Mouse (Mus musculus): ENCODE data around the gene Cox5b. TPM values are rescaled to one million over a fixed set of nuclear protein-coding genes. Genes with fewer than 3 reads are reported as not detected.
"Not testable (repeated sequence)": the region's sequence is repeated elsewhere in the genome, so short reads cannot be mapped to it uniquely, and the experiment has no call there.

Gene Cox5b
- total RNA-seq (2021), result 100 to 1,000 TPM; 688 to 718 TPM
- long read RNA-seq, experiment 1, transcript Cox5b-204 (4 exons, 865 nt), result major isoform, 354 of 368 reads
- long read RNA-seq, experiment 1, partial matches to known transcripts, result 8 of 368 reads
- long read RNA-seq, experiment 1, other reads (novel, unspliced or antisense), result 6 of 368 reads
- long read RNA-seq, experiment 2, transcript Cox5b-204 (4 exons, 865 nt), result major isoform, 260 of 273 reads
- long read RNA-seq, experiment 2, partial matches to known transcripts, result 7 of 273 reads
- long read RNA-seq, experiment 2, other reads (novel, unspliced or antisense), result 4 of 273 reads

- peak; percentile 96 to 97 for DNase-seq (ENCODE audit: low spot score in 2 of 2)
- intact Hi-C loops (cut with DNase I), result no loop called here
Measured at GRCm38 (mm10) chr1:36691271-36692155, at the start of gene Cox5b. Gene Cox5b (plus strand): TSS chr1:36691449.

DNA sequence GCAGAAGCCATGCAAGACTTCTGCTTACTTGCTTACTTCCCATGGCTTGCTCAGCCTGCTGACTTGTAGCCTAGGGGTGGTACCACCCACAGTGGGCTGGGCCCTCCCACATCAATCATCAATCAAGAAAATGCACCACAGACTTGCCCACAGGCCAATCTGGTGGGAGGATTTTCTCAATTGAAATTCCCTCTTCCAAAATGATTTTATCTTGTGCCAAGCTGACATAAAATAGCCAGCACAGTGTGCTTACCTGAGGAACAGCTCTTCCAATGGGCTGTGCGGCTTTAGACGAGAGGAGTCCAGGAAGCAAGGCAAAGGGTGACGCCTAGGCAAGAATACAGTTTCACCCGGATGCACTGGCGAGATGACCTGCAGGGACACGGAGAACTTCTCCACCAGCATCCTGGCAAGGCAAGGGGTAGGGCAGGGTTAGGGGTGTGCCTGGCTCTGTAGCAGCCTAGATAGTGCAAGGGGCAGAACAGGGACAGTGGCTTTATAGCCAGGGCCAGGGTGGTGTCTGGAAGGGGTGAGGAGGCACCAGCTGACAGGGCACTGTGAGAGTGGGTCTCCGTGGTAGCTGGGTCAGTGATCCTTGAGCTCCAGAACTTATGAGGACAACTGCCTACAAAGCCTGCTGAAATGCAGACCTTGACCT, 47.2 kb upstream of the Cox5b start:
- intact Hi-C loops (cut with DNase I), result no loop called here
- no peak for DNase-seq (ENCODE audit: low spot score in 2 of 2)

DNA sequence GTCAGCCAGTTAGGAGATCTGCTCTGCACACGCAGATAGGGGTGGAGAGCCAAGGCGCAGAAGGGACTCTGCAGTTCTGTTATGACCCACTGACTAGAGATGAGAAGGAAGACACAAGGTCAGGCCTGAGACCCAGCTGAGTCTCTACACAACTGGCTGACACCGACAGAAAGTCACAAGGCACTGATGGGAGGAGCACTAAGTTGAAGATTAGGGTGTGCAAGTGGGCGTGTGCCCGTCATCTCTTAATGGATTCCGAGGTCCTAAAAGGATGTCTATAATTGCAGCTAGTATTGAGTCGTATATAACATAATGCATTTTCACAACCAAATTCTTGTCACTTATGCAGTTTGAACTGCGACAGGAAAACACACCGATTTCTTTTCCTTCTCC, 46.6 kb upstream of the Cox5b start:
- no peak for DNase-seq (ENCODE audit: low spot score in 2 of 2)
- intact Hi-C loops (cut with DNase I), result no loop called here

DNA sequence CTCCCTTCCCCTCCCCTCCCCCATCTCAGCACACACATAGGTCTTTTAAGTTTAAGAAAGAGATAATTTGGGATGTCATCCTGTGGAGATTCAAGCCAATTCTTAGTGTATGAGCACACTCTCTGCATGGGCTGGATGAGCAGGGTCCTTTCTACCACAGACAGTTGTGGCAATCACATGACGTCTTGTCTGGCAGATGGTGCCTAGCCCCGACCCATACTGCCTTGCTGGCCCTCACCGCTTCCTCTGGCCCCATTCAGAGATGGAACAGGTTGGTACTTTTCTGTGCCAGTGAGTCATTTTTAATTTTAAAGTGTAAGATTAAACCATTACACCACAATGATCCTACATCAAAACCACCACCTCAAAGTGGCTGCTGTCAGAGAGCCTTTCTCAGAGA, 45.0 kb upstream of the Cox5b start:
- intact Hi-C loops (cut with DNase I), result no loop called here
- no peak for DNase-seq (ENCODE audit: low spot score in 2 of 2)

GRCm38 (mm10) chr1:36647631-36648030, 43.6 kb upstream of the Cox5b start:
- no peak for DNase-seq (ENCODE audit: low spot score in 2 of 2)
- intact Hi-C loops (cut with DNase I), result no loop called here

- no peak for DNase-seq (ENCODE audit: low spot score in 2 of 2)
- intact Hi-C loops (cut with DNase I), result no loop called here
Measured at GRCm38 (mm10) chr1:36655039-36655438, 36.2 kb upstream of the Cox5b start.

DNA sequence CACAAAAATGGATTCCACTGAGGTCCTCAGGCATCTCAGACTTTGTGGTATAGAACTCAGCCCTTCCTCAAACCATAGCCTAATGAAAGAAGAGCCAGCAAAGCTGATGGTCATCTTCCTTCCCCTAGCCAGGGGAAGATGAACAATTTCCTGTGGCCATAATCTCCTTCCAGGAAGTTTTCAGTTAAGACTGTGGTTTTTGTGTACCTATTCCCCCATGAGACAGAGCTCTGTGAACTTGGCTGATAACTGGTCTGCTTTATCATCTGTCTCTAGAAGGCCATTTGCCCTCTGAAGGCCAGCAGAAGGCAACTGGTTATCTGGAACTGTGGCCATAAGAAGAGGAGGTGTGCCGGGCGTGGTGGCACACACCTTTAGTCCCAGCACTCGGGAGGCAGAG, 35.0 kb upstream of the Cox5b start:
- DNase-seq (ENCODE audit: low spot score in 2 of 2), result no peak
- intact Hi-C loops (cut with DNase I), result no loop called here

- DNase-seq (ENCODE audit: low spot score in 2 of 2), result no peak
- intact Hi-C loops (cut with DNase I), result no loop called here
Measured at GRCm38 (mm10) chr1:36657658-36658415, 33.4 kb upstream of the Cox5b start.

GRCm38 (mm10) chr1:36658621-36659399, 32.4 kb upstream of the Cox5b start:
- intact Hi-C loops (cut with DNase I), result no loop called here
- DNase-seq (ENCODE audit: low spot score in 2 of 2), result no peak

DNA sequence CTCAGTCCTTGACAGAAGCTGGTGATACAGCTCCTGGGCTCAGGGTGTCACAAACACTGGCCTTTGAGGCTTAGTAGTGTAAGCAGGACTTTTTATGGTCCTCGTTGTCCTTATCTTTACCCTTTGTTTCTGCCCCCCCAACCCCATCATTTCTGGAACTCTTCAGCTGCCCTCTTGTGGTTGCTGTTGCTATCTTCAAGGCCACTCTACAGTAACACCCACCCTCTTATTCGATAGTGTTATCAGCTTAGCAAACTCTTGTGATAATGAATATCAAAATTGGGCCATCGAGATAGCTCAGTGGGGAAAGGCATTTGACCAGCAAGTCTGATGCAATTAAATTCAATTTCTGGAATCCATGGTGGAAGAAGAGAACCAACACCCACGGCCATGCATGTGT, 26.8 kb upstream of the Cox5b start:
- intact Hi-C loops (cut with DNase I), result no loop called here
- DNase-seq (ENCODE audit: low spot score in 2 of 2), result peak in 1 of 2 experiments; percentile 10

DNA sequence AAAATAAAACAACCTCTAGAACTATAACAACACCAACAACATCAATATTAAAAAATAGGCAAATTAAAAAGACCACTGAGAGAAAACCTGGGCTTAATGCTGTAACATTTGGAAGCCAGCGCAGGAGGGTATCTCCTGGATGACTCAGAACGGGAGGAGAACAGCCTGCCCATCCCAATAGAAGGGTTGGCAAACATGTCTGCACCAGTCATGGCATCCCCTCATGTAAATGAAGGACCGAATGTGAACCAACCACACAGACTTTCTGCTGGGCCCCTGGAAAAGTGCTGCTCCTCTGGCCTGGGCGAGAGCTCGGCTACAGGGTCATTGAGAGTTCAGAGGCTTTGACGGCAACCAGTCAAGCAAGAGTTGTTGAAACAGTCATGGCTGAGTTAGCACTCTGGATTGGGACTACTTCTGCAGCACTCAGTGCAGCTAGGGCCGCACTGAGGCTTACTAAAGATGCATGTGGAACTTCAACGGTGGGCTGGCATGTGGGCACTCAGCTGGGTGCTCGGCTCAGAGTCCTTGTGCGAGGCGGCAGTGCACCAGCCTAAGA, 26.0 kb upstream of the Cox5b start:
- intact Hi-C loops (cut with DNase I), result no loop called here
- no peak for DNase-seq (ENCODE audit: low spot score in 2 of 2)

- intact Hi-C loops (cut with DNase I), result no loop called here
Measured at GRCm38 (mm10) chr1:36665934-36666333, 25.3 kb upstream of the Cox5b start.

GRCm38 (mm10) chr1:36668007-36668406, 23.2 kb upstream of the Cox5b start:
- DNase-seq (ENCODE audit: low spot score in 2 of 2); intact Hi-C loops (cut with DNase I): not testable (repeated sequence)

More at GRCm38 (mm10) chr1:36665934-36666333, 25.3 kb upstream of the Cox5b start:
- no peak for DNase-seq (ENCODE audit: low spot score in 2 of 2)

DNA sequence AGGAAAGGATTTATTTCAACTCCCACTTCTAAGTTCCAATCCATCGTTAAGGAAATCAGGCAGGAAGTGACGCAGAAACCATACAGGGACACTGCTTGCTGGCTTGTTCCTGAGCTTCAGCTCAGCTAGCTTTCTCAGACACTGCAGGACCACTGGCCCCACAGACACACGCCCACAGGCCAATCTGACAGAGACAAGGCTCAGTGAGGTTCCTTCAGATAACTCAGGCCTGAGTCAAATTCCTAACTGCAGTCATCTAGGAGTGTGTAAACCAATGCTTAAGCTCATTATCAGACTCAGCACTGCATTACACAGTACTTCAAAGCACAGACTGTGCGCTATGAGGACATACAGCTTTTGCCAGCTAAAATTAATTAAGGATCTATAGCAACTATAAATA, 21.0 kb upstream of the Cox5b start:
- no peak for DNase-seq (ENCODE audit: low spot score in 2 of 2)
- intact Hi-C loops (cut with DNase I), result no loop called here

DNA sequence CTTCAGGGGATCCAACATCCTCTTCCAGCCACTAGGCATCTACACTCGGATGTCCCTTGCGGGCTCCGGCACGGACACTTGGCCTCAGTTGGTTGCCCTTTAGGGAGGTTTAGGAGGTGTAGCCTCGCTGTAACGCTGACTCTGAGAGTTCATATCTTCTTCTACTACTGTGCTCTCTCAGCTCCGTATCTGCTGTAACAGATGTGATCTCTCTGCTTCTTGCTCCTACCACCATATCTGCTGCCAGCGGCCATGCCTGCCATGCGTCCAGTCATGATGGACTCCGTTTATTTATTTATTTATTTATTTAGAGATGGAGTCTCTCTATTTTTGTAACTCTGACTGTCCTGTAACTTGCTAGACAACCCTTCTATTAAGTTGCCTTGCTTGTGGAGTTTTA, 20.0 kb upstream of the Cox5b start:
- intact Hi-C loops (cut with DNase I), result no loop called here
- DNase-seq (ENCODE audit: low spot score in 2 of 2), result no peak

DNA sequence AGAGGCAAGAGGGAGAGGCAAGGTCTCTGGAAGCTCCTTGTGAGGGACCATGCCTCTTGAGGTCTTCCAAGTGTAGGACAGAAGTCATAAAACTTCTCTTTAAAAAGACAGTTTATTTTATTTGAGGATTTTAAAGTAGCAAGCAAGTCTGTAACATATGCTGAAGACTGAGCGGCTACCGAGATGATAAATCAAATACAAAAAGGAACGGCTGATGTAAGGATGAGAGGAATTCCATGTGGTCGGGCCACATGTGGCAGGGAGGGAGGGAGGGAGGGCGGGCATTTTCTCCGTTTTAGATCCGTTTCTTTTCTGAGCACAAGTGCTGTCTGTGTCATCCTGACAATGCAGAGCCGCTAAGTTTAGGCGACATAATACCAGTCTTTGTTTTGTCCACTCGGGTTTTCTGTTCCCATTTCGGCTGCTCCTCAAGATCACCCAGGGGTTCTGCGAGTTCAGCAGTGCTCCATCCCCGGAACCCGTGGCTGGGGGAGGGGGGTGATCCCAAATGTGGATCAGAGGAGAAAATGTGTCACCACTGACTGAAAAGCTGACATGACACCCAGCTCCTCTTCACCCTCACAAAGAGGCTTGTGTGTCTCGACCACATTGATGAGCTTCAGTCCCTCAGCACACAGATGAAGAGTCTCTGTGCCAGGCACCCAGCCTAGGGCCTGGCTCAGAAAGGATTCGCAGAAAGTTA, 18.4 kb upstream of the Cox5b start:
- no peak for DNase-seq (ENCODE audit: low spot score in 2 of 2)
- intact Hi-C loops (cut with DNase I), result no loop called here

- DNase-seq (ENCODE audit: low spot score in 2 of 2), result no peak
- intact Hi-C loops (cut with DNase I), result no loop called here
Measured at GRCm38 (mm10) chr1:36674936-36675335, 16.3 kb upstream of the Cox5b start.

- no peak for DNase-seq (ENCODE audit: low spot score in 2 of 2)
- intact Hi-C loops (cut with DNase I), result no loop called here
Measured at GRCm38 (mm10) chr1:36680893-36681292, 10.4 kb upstream of the Cox5b start.

Measured in left cerebral cortex, postnatal 14 days (tissue).